Mouse (Mus musculus): ENCODE measurements at regions not wholly inside any gene's neighbourhood (a gene's known extent, or its start where the extent isn't known, plus 50 kb on each side); places are given as distances from the start of the nearest gene placed in this dataset.

DNA sequence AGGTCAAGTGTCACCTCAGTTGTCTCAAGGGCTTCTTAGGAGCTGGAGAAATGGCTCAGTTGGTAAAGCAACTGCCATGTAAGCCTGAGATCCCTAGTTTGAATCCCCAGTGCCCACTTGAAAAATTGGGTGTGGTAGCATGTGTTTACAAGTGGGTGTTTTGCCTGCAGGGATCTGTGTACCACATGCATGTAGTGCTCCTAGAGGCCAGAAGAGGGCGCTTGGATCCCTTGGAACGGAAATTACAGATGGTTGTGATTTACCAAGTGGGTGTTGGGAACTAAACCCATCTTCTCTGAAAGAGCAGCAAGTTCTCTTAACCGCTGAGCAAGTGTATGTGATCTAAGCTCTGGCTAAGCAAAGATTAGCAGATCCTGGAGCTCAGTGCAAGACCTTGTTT is 63.6 kb upstream of the Tut7 start:
- TF ChIP-seq POLR2A (IDR thresholded peaks at IDR 0.05; ENCODE audit: control insufficient read depth, low read depth, low read length) (no peak), CTCF (IDR thresholded peaks at IDR 0.05; ENCODE audit: control insufficient read depth, insufficient read depth, insufficient replicate concordance, low read depth, low read length) (peak; percentile 28; the same call in 1 of the 2 replicates)

Data from testis, adult 2 months (tissue).